8 mouse cellular contexts compared by ENCODE assay signal in the genomic region with DNA sequence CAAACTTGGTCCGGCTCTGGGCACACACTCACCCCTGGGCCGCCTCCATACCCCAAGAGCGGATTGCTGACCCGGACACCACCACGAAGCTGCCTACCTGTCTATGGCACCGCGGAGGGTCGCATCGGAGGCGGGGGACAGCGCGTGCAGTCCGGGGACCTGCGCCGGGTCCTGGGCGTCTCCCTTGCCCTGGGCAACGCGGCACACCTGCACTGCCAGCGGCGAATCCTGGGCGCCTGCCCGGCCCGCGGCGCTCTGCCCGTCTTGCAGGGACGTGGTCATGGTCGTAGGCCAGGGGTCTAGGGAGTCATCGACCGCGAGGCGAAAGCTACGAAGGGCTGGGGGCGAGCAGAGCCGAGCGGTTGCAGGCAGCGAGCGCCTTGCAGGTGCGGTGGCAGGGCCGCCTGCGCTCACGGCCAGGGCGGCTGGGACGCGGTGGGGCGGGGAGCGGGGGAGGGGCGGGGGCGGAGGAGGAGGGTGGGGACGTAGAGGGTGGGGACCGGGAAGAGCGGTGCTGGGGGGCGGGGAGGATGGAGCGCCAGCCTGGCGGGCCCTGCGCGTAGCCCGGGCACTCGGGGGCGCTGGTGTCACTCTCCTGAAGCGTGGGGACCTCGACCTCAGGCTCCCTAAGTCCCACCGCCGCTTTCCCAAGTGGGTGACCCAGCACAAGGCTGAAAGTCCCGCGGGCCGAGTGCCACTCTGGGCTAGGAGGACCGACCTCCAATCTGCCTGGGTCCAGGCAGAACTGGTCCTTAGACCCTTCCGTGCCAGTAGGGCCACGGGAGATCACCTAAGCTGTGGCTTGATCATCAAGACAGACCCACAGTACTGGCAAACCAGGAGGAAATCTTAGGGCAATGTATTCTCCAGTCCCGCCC. TPM values are rescaled to one million over a fixed set of nuclear protein-coding genes. Genes with fewer than 3 reads are reported as not detected.
DNase-seq lines count a peak whose midpoint lies in the region; ATAC-seq lines count a peak whose summit lies in the region.

No protein-coding gene starts in this region.

- H3K36me3 ChIP-seq in embryonic facial prominence, embryonic 10.5 days (replicated peaks): no peaks in the 10 kb centered on the region
- no peaks in the 10 kb centered on the region for H3K36me3 ChIP-seq in limb, embryonic 13.5 days
- H3K36me3 ChIP-seq in midbrain, embryonic 14.5 days (ENCODE audit: control insufficient read depth, insufficient read depth, low read length): no peaks in the 10 kb centered on the region
- H3K36me3 ChIP-seq in stomach, embryonic 14.5 days (ENCODE audit: control insufficient read depth, insufficient read depth, low read length): no peaks in the 10 kb centered on the region

- peaks cover 19% of the 10 kb centered on the region for H3K4me1 ChIP-seq in embryonic facial prominence, embryonic 10.5 days
- peaks cover 10% of the 10 kb centered on the region for H3K4me1 ChIP-seq in limb, embryonic 13.5 days
- 0 out of 2 replicates have a peak, but pooled peaks cover 6% of the 10 kb centered on the region for H3K4me1 ChIP-seq in midbrain, embryonic 14.5 days (ENCODE audit: control insufficient read depth, insufficient read depth, low read length)
- H3K4me1 ChIP-seq in stomach, embryonic 14.5 days (ENCODE audit: control insufficient read depth, insufficient read depth, low read length): peaks cover 4% of the 10 kb centered on the region; the same call in 1 of the 2 replicates

- peak overlapping the region; percentile 79 for H3K27ac ChIP-seq in embryonic facial prominence, embryonic 10.5 days (replicated peaks)
- H3K27ac ChIP-seq in limb, embryonic 13.5 days: no peak overlapping the region
- H3K27ac ChIP-seq in midbrain, embryonic 14.5 days (replicated peaks; ENCODE audit: low read depth, low read length): no peak overlapping the region; the same call in 1 of the 2 replicates
- no peak overlapping the region for H3K27ac ChIP-seq in stomach, embryonic 14.5 days (ENCODE audit: low read length)

- H3K4me3 ChIP-seq in embryonic facial prominence, embryonic 10.5 days: peak overlapping the region; percentile 76
- H3K4me3 ChIP-seq in limb, embryonic 13.5 days: peak overlapping the region; percentile 68
- H3K4me3 ChIP-seq in midbrain, embryonic 14.5 days (replicated peaks; ENCODE audit: low read depth, low read length): peak overlapping the region; percentile 69
- H3K4me3 ChIP-seq in stomach, embryonic 14.5 days (ENCODE audit: low read depth, low read length): peak overlapping the region; percentile 72

- H3K9me3 ChIP-seq in embryonic facial prominence, embryonic 10.5 days: no peaks in the 10 kb centered on the region
- no peaks in the 10 kb centered on the region for H3K9me3 ChIP-seq in limb, embryonic 13.5 days
- no peaks in the 10 kb centered on the region for H3K9me3 ChIP-seq in midbrain, embryonic 14.5 days (ENCODE audit: control insufficient read depth, low read length)
- H3K9me3 ChIP-seq in stomach, embryonic 14.5 days (ENCODE audit: control insufficient read depth, low read depth, low read length): no peaks in the 10 kb centered on the region

- DNase-seq in CD4-positive, CD25-positive, alpha-beta regulatory T cell, adult 2 months (ENCODE audit: low read depth, low spot score): peak; percentile 15
- DNase-seq in embryonic facial prominence, embryonic 10.5 days (ENCODE audit: low spot score): peak; percentile 75
- peak; percentile 98 for DNase-seq in heart, adult 11 months
- peak; percentile 69 for DNase-seq in kidney, adult 11 months
- DNase-seq in midbrain, embryonic 14.5 days: peak; percentile 73

- H3K4me2 ChIP-seq in limb, embryonic 13.5 days (replicated peaks): peak overlapping the region; percentile 100
- peak overlapping the region; percentile 97 for H3K4me2 ChIP-seq in midbrain, embryonic 14.5 days (ENCODE audit: low read length)
- H3K4me2 ChIP-seq in stomach, embryonic 14.5 days (replicated peaks; ENCODE audit: low read depth, low read length): peak overlapping the region; percentile 100

- WGBS in embryonic facial prominence, embryonic 10.5 days: under 1% methylated on average over 69 of the region's 71 CpGs
- WGBS in limb, embryonic 13.5 days: under 1% methylated on average over 66 of the region's 71 CpGs
- WGBS in midbrain, embryonic 14.5 days: under 1% methylated on average over 67 of the region's 71 CpGs
- WGBS in stomach, embryonic 14.5 days: under 1% methylated on average over 62 of the region's 71 CpGs

- no peak for ATAC-seq in CD4-positive, CD25-positive, alpha-beta regulatory T cell, adult 4 months
- ATAC-seq in limb, embryonic 13.5 days (ENCODE audit: low FRiP score, low read depth): peak; percentile 90
- ATAC-seq in midbrain, embryonic 14.5 days (ENCODE audit: low FRiP score, low TSS enrichment): peak; percentile 79
- ATAC-seq in stomach, embryonic 14.5 days (ENCODE audit: insufficient number of reproducible peaks, insufficient read depth, low FRiP score, low read depth): peak; percentile 94

- peak overlapping the region; percentile 73 for H3K9ac ChIP-seq in limb, embryonic 13.5 days
- peak overlapping the region; percentile 76 for H3K9ac ChIP-seq in midbrain, embryonic 14.5 days (replicated peaks; ENCODE audit: low read length)
- peak overlapping the region; percentile 38 for H3K9ac ChIP-seq in stomach, embryonic 14.5 days (replicated peaks; ENCODE audit: low read depth, low read length)

- peaks cover 21% of the 10 kb centered on the region for H3K27me3 ChIP-seq in embryonic facial prominence, embryonic 10.5 days (replicated peaks; ENCODE audit: low read depth, poor library complexity, severe bottlenecking)
- peaks cover 13% of the 10 kb centered on the region for H3K27me3 ChIP-seq in limb, embryonic 13.5 days
- no peaks in the 10 kb centered on the region for H3K27me3 ChIP-seq in midbrain, embryonic 14.5 days (ENCODE audit: control insufficient read depth, insufficient read depth, low read length)
- no peaks in the 10 kb centered on the region for H3K27me3 ChIP-seq in stomach, embryonic 14.5 days (ENCODE audit: control insufficient read depth, insufficient read depth, low read length)

RNA-seq across cellular contexts. Expression of a gene that starts 2.2 kb away (rescaled TPM):
- polyA plus RNA-seq in CD4-positive, CD25-positive, alpha-beta regulatory T cell, adult 4 months (2017; shearing (Covaris generic)): not detected
- 3.1 and 4.6 TPM in 2 replicates for polyA plus RNA-seq in embryonic facial prominence, embryonic 10.5 days (2016; fragmentation: Nextera tagmentation; extraction: Ambion mirVana)
- polyA plus RNA-seq in limb, embryonic 13.5 days (2015; fragmentation: Nextera tagmentation; extraction: Ambion mirVana): 8.6 TPM in 2 replicates
- polyA plus RNA-seq in midbrain, embryonic 14.5 days (2014; fragmentation: Nextera tagmentation; extraction: Ambion mirVana): 26.4 and 32.6 TPM in 2 replicates
- polyA plus RNA-seq in stomach, embryonic 14.5 days (2014; fragmentation: Nextera tagmentation; extraction: Ambion mirVana): 15.7 and 16.8 TPM in 2 replicates

Comparison
In these comparisons a context has a peak if more than half of its experiments do, and no peak if none do; other contexts are left out.
1. DNase-seq: peak in every context shown above with its lines; median percentile 98 in heart, adult 11 months; 75 in embryonic facial prominence, embryonic 10.5 days; 73 in midbrain, embryonic 14.5 days; 69 in kidney, adult 11 months; 15 in CD4-positive, CD25-positive, alpha-beta regulatory T cell, adult 2 months.